Mouse (Mus musculus) 3134 (cell line): ENCODE measurements around the gene Smim1.

Experiments
- DNase-seq: peaks from one replicate; pipeline ENCODE4 v3.0.0-alpha.2; 2011; ENCODE audit warnings: low spot score; ENCODE audit not compliant: insufficient read length; ENCODE audit errors: extremely low read depth

Smim1 gene

DNA sequence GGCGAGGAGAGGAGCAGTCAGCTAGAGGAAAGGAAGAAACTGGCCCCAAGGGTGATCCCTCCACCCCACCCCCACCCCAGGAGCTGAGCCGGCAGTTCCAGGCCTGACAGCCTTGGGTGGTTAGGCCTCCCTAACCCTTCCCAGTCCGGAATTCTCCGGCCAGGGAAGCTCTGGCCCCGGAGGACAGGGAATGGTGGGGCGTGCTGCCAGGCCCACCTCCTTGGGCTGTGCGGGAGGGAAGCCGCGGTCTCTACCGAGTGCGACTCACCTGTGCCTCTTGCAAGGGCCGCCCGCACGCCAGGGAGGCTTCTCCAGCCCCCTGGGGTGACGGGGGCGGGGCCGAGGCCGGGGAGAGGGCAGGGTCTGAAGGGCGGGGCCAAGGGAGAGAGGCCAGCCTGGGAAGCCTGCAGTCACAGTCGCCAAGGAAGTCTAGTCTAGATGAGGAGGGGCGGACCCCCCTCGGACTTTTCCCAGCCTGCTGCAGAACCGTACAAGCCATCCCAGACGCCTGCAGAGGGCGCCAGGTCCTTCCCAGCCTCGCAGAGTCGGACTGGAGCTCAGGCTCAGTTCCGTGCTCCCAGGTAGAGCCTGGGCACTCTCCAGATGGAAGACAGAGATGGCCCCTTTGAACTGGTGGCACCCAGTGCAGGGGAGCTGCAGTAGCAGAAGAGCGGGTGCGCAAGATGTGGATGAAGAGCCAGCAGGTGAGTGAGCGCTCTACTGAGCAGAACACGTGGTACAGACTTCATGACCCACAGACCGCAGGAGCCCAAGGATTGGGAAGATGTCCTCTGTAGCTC, at the start of gene Smim1:
Gene Smim1, minus strand, starts transcription at position 590 of the 800 bp plus-strand sequence.
- DNase-seq, result peak; percentile 45

DNA sequence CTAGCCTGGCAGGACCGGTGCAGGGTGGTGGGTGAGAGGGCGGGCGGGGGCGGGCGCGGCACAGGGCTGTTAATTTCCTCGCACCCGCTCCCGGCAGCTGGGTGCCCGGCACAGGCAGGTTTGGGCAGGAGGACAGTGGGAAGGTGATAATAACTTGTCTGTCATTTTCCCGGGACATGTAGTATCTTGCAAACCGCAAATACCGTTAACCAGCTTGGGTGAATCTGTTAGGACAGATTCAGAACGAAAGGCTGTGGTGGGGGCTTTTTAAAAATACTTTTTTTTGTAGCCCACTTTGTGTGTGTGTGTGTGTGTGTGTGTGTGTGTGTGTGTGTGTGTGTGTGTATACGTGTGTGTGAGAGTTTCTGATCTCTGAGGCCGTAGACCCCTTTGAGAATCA, 45.9 kb upstream of the Smim1 start:
- no peak for DNase-seq

DNA sequence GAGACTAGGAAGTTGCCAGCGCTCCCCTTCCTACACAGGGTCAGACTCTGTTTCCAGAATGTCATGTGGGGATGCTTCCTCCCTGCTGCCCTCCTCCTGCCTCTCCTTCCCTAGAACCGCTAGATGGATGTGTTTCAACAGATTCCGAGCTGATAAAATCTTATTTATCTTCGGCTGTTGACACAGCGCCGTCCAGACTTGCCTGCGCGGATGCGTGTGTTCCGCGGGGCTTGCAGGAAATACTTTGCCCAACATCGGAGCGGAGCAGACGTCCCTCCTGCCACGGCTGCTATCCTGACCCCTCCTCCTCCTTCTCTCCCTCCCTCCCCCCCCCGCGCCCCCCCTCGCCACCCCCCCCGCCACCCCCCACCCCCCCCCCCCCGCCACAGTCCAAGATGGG, 45.5 kb upstream of the Smim1 start:
- DNase-seq, result no peak

DNA sequence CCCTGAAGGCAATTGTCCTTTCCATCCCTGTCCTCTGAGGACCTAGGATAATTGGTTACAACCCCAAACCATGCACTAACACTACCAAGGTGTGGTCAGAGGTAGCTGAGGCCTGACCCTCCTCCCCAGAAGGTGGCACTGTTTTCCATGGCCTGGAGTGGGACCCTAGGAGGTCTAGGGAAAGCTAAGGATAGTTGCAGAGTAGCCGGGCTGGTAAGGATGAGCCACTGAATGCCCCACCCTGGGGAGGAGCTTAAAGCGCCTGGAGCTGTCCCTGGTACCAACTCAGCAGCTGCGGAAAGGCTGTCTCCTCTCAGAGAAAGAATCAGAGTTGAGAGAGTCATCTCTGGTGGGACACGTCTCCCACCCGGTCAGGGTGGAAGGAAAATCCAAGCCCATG, 44.9 kb upstream of the Smim1 start:
- no peak for DNase-seq

DNA sequence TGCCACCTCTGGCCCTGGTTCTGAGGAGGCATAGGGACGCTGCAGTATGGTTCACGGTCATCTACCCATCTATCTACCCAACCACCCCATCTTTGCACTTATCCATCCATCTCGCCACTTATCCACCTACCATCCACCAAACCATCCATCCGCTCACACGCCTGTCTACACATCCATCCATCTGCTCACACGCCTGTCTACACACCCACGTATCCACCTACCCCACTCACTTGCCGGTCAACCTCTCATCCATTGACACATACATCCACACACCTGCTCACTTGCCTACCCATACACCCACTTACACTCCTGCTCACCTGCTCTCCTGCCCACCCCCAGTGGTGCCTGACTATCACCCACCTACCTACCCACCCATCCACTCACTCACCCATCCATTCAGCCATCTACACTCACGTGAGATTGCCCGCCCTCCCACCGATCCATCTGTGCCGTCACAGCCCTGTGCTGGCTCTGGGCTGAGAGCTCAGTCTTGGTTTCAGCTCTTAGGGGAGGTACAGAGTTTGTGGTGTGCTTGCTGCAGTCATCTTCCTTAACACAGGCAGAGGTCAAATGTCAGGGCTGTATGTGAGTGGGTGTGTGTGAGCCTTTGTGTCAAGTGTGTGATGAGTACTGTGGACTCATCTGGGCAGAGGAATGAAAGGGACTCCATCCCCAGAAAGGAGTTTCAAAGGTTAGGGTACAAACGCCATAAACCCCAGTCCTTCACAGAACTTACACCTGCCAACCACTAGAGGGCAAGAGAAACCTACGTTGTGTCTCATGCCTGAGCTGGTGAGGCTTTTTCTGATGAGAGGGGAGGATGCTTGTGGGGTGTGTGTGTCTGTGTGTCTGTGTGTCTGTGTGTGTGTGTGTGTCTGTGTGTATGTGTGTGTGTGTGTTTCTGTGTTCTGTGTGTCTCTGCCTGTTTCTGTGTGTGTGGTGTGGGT, 39.1 kb upstream of the Smim1 start:
- no peak for DNase-seq

DNA sequence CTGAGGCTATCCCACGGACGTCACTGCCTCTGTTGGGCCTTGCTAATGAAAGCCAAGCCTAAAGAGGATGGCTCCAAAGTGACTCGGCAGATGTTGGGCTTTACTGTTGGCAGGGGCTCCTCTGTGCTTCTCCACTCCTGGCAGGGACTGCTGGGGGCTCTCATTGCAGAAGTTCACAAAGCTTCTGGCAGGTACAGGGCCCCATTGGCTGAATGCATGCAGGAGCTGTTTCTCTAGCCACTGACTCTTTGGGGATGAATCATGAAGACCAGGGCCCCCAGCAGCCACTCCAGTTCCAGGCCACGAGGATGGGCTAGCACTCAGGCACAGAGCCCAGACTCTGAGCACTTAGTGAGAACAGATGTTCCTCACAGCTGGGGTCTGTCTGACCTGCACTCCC, 31.7 kb upstream of the Smim1 start:
- DNase-seq, result no peak

DNA sequence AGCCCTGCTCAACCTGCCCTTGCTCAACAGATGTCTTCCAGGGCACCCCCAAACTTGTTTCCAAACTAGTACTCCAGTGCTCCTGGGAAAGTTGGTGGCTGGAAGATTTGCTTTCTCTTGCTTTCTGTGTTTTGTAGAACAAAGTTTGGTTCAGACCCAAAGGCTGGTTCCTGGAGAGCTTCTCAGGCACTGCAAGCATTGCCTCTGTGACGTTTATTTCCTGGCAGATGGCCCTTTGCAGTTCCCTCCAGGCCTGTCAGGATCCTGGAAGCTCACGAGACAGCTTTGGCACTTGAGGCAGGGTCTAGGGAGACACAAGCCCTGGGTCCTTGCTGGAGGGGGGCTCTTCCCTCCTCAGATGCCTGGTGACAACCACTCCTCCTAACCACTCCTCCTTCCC, 30.6 kb upstream of the Smim1 start:
- no peak for DNase-seq

DNA sequence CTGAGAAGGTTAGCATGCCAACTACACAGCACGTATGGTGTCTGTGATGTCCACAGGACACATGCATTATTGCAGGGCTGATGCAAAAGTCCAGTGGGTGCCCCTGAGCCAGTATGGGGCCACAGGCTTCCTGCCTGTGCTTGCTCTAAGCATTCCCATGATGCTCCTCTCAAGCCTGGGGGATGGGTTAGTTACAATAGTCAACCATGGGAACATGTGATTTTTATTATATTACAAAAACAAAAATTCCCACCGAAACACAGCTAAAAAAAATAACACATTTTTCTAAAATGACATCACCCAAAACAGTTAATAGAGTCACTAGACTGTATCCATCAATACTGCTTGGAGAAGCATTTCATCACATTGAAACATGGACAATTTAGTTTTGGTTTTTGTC, 30.0 kb upstream of the Smim1 start:
- DNase-seq, result no peak

DNA sequence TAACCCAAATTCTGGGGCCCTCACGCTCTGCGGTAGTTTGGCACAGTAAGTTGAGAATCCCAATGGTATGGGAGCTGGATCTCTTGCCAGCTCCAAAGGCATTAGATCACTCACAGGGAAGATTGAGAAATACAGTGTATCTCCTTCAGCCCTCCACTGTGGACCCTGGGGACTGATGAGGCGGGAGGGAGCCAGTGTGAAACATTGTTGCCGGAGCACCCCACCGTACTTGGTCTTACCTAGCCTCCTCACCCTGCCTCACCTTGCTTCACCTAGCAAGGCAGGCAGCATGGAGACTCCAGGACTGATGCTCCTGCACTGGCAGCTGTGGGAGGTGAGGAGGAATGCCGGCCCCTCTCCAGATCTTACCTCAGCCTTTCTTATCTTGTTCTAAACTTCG, 29.5 kb upstream of the Smim1 start:
- no peak for DNase-seq

DNA sequence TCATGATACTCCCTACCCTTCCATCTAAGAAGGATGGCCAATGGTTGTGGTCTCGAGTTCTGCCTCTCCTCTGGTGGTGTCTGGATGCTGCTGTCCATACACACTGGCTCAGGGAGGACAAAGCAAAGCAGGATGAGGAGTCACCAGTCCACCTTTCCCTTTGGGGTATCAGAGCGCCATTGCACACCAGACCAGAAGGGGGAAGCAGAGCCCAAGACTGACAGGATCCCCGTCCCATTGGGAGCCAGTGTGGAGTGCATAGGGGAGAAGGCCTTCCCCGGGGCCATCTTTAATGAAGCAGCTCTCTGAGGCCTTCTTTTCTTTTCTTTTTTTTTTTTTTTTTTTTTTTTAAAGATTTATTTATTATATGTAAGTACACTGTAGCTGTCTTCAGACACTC, 27.0 kb upstream of the Smim1 start:
- no peak for DNase-seq

DNA sequence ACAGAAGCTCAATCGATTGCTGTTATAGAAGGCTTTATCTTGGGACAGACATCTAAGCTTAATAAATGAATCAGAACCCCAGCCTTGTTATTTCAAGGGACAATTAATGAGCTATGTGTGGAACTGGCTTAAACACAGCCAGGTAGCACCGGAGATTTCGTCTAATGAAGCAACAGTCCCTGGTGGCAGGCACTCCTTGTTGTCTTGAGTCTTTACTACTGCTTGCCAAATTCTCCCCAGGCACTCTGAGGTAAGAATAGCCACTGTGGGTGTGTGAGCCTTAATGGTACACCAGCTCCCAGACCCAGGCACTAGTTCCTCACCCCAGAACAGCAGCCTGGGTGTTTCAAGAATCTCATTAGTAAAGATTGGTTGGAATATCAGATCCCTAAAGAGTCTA, 25.4 kb upstream of the Smim1 start:
- DNase-seq, result no peak

DNA sequence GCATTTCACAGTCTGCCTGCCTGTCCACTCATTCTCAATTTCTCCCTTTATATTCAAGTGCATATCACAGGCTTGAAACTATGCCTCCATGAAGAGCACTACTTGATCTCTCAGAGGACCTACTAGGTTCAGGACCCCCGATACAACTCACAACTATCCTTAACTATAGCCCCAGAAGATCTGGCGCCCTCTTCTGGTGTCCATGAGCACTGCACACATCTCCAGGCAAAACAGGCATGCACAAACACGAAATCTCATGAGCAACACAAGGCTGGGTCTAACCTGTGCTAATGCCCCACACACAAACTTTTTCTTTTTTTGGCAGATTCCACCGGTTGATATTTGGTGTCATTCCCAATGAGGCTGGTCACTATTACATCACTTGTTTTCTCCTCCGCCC, 19.8 kb upstream of the Smim1 start:
- DNase-seq, result no peak

DNA sequence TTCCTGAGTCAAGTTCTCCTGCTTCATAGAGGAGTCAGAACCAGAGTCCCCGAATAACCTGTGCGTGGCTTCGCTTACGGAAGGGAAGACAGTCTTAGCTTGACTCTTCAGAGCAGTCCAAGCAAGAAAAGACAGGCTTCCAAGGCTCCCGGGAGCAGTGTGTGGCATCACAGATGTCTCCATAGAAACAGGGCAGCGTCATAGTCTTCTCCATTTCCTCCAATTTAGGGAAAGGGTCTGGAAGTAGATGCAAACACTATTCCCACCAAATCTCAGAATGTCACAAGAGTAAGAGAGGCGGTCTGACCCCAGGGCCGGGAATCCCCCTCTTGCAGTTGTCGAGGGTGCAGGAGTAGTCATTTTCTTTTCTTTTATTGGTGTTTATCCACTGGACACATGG, 16.5 kb upstream of the Smim1 start, which contains the start of gene Ccdc27:
Gene Ccdc27, minus strand, starts transcription at position 101 of the 400 bp plus-strand sequence.
- no peak for DNase-seq

DNA sequence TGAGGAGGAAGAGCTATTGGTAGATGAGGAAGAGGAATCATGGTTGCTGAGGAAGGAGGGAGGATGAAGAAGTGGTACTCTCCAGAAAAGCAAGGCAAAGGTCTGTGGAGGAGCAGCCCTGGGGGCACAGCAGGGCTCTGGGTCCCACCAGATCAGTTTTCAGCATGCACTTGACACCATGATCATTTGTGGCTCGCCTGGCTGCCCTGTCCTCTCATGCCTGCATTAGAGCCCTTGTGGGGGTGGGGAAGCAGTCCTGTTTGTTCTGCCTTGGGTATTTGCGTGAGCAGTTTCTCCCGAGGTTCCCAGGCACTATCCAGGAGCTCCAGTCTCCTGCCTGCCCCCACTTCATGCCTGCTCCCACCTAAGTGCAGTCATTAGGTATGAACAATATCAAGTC, 11.1 kb upstream of the Smim1 start:
- DNase-seq, result no peak

DNA sequence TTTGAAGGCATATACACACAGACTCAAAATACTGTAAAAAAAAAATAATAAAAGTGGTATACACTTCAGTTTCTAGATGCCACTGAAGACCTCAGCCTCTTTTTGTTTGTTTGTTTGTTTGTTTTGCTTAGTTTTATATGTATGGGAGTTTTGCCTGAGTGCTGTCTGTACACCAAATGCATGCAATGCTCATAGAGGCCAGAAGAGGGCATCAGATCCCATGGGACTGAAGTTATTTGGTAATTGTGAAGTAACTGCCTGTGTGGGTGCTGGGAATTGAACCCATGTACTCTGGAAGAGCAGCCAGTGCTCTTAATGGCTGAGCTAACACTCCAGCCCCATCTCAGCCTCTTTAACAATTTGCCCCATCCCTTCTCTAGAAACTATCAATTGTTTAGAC, 2.6 kb upstream of the Smim1 start:
- DNase-seq, result no peak

DNA sequence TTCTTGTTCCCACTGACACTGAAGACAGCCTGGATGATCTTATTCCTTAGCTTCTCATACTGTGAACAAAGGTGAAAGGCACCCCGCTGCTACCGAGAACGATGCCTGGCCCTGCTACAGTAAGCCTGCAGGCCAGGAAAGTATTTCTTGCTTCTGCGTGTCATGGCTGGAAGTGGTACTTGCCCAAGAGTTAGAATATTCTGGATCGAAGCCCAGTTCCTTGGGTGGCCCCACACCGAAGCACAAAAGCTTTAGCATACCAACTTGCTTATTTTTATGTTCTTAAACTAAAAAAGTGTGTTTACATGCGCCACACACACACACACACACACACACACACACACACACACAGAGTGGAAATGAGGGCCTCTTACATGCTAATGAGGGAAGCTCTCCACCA, 2.0 kb upstream of the Smim1 start:
- no peak for DNase-seq

DNA sequence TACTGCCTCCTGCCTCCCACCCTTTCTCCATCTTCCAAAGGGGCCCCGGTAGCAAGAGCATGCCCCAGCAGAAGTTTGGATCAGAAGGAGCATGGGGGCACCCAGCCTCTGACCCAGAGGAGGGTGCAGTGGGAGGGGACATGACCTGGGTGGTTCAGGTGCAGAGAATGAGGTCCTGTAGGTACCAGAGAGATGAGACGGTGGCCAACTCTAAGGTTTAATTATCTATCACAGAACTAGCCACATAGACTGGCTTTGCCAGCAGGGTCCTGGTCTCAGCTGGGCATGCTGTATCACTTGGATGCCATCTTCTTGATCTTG, 371 bp upstream of the Smim1 start:
- no peak for DNase-seq

DNA sequence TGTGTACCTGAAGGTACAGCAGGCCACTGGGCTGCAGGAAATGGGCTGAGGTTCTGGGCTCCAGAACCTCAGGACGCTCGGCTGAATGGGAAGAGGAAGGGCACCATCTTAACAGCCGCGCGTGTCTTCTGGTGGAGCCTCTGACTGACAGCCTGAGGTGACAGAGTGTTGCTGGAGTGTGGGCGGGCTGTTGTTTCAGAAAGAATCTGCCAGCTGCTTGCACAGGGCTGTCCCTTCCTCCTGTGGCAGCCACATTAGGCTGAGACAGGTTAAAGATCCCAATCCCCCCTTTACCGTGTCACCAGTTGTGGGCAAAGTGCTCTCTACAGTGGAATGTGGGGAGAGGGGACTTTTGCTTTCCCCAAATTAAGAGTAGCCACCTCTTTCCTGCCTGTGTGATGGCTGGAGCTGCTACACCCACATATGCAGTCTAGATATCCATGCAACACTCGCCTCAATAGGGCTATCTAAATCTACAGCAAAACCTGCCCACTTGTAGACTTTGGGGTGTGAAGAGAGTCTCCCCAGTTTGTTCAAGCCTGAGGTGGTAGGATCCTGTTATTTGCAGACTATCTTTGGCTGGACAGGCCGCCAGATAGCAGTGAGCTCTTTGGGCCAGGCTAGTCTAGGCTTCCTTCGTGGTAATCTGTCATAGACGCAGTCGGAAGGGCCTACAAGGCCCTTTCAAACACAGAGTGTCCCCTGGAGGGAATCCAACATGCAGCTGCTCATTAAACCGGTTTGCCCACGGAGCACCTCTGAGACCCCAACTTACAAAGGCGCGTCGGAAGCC, 1.1 kb downstream of the Smim1 start:
- no peak for DNase-seq

DNA sequence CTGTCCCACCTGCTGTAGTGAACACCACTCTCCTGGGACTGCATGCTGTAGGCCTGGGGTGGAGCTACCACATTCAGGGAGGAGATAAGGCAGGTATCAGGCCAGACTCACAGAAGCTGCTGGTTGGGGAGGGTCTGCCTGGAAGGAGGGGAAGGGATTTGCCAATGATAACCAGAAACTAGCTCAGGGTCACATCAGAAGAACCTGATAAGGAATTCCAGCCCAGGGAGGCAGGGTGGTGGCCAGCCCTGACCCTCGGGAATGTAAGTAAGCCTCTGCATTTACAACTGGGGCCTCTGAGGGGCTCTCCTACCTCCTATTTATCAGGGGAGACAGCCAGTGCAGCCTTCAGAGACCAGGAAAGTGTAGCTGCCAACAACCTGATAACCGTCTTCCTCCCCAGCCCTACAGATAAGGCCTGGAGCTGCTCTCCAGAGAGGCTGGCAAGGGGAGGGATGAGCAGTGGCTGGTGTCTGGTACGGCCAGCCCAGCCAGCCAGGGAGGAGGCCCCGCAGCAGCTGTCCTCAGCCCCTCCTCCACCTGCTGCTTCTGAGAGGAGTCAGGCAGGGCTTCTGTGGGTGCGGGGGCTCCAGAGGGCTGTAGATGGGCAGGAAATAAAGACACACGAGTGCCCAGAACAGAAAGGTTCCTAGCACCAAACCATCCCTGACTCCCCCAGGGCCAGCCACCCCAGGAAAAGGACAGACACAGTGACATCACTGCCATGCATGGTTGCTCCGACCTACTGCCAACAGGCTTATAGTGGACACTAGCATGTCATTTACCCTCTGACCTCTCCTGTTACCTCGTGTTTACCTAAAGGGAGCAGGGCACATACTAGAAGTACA, 2.1 kb downstream of the Smim1 start:
- DNase-seq, result no peak

DNA sequence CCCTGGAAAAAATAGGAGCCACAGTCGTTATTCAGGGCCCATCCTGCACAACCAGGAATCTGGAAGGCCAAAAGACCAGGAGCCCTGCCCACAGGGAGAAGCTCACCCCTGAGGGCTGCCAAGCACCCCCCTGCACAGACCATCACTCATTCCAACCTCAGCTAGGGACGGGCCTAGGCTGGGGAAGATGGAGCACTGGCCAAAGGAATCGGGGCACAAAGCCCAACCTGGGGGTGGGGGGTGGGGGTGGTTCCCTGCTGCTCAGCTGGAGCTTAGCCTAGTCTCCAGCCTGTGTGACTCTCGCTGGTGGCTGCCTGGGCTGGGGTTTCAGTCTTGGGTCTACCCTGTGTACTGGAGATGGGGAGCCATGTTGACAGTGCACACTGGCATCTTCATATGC, 3.2 kb downstream of the Smim1 start:
- DNase-seq, result no peak
